Mouse (Mus musculus) limb, embryonic 10.5 days (tissue): ENCODE measurements around the gene Myrf. TPM values are rescaled to one million over a fixed set of nuclear protein-coding genes. Genes with fewer than 3 reads are reported as not detected.
A peak's percentile ranks its signal among the peaks of the same experiment; 100 is the strongest.

Experiments
- DNase-seq: peaks from one replicate; pipeline ENCODE4 v3.0.0-alpha.2; 2017; ENCODE audit warnings: low spot score
- H3K27ac ChIP-seq: fragments of 300-500 bp; sonication (generic); 2 replicates; pipeline ENCODE4 v1.5.1; 2016; ENCODE audit warnings: mild to moderate bottlenecking
- H3K27me3 ChIP-seq: fragments of 300-500 bp; sonication (generic); 2 replicates; pipeline ENCODE4 v1.6.1; 2016; ENCODE audit warnings: low read depth, mild to moderate bottlenecking; ENCODE audit not compliant: poor library complexity, severe bottlenecking
- H3K36me3 ChIP-seq: fragments of 300-500 bp; sonication (generic); 2 replicates; pipeline ENCODE4 v1.6.1; 2016; ENCODE audit warnings: mild to moderate bottlenecking, moderate library complexity
- H3K4me1 ChIP-seq: fragments of 300-500 bp; sonication (generic); 2 replicates; pipeline ENCODE4 v1.6.1; 2016
- H3K4me3 ChIP-seq: fragments of 300-500 bp; sonication (generic); 2 replicates; pipeline ENCODE4 v1.5.1; 2016; ENCODE audit warnings: mild to moderate bottlenecking, moderate library complexity
- H3K9me3 ChIP-seq: fragments of 300-500 bp; sonication (generic); replicated peaks from 2 replicates; pipeline ENCODE4 v1.6.1; 2016; ENCODE audit warnings: mild to moderate bottlenecking
- WGBS: fragments of 180-500 bp; shearing (Covaris S2); methylation state at CpG from one replicate; pipeline ENCODE4 v1.1.7; 2016; 5-methylcytosine and 5-hydroxymethylcytosine counted together
- polyA plus RNA-seq: library from polyadenylated mRNA; unstranded; fragments of >200 nt; fragmentation: Nextera tagmentation; extraction: Ambion mirVana; gene quantifications from 2 replicates; pipeline ENCODE4 v1.2.1, GENCODE M21; 2016

Gene Myrf
- 6.8 and 8.4 TPM in 2 replicates for polyA plus RNA-seq

DNA sequence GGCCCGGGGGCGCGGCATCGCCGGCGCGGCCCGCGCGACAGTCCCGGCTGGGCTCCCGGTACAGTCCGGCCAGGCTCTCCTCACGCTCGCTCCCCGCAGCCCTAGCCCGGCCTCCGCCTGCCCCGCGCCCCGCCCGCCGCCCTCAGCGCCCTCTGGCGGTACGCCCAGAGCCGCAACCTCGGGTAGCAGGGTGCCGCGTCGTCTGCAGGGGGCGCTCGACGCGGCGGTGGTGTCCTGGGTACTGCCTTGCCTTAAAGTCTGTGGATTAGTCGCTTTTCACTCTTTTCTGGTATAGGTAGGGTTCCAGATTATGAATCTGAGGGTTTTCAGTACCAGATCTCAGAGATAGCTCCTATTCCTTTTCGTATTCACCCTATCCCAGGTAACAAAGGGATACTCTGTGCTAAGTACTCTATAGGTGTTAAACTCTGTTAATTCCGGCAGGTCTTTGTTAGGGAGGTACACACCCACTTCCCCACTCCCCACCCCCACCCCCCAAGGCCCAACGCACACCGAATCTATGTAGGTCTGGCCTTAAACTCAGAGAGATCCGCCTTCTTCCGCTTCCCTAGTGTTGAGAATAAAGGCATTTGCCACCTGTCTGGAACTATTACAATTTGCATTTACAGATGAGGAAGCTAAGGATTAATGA, at the start of gene Myrf:
Gene Myrf, minus strand, starts transcription at position 95 of the 652 bp plus-strand sequence.
- peaks cover 10% of the 10 kb centered on the region; the same call in 1 of the 2 replicates for H3K27me3 ChIP-seq
- no peaks in the 10 kb centered on the region for H3K36me3 ChIP-seq
- H3K9me3 ChIP-seq: no peaks in the 10 kb centered on the region
- peaks cover 60% of the 10 kb centered on the region for H3K4me1 ChIP-seq
- peak within 1 kb of the TSS; percentile 89 for H3K27ac ChIP-seq
- DNase-seq: peak; percentile 92
- H3K4me3 ChIP-seq: peak within 1 kb of the TSS; percentile 68
- 7% methylated on average over 43 of the region's 43 CpGs for WGBS

DNA sequence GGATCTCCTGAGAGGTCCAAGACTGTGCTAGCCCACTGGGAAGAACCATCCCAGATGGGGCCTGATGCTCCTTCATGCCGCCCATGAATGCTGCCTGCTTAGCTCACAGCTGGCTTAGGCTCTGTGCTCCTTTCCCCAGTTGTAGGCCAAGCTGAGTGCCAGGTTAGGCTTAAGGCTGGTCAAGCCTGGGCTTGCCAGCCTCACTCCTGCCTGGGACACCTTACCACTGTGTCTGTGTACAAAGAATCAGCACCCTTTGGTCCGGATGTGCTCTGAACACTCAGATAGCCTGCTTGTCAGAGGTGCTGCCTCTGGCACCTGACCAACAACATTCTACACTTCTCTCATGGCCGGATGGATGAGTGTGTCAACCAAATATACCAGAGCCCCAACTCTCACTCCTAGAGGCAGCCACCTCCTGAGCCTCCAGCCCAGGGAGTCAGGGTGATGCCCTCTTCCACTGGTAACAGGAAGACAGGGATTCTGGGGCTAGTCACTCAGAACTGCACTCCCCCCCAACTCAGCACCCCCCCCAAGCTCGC, 49.1 kb upstream of the Myrf start:
- H3K36me3 ChIP-seq: no peaks in the 10 kb centered on the region
- no peak for DNase-seq
- H3K27ac ChIP-seq: peak overlapping the region; percentile 71
- no peaks in the 10 kb centered on the region for H3K9me3 ChIP-seq
- WGBS: 80% methylated on average over 4 of the region's 4 CpGs
- no peak overlapping the region for H3K4me3 ChIP-seq
- H3K27me3 ChIP-seq: no peaks in the 10 kb centered on the region
- peaks cover 57% of the 10 kb centered on the region for H3K4me1 ChIP-seq

DNA sequence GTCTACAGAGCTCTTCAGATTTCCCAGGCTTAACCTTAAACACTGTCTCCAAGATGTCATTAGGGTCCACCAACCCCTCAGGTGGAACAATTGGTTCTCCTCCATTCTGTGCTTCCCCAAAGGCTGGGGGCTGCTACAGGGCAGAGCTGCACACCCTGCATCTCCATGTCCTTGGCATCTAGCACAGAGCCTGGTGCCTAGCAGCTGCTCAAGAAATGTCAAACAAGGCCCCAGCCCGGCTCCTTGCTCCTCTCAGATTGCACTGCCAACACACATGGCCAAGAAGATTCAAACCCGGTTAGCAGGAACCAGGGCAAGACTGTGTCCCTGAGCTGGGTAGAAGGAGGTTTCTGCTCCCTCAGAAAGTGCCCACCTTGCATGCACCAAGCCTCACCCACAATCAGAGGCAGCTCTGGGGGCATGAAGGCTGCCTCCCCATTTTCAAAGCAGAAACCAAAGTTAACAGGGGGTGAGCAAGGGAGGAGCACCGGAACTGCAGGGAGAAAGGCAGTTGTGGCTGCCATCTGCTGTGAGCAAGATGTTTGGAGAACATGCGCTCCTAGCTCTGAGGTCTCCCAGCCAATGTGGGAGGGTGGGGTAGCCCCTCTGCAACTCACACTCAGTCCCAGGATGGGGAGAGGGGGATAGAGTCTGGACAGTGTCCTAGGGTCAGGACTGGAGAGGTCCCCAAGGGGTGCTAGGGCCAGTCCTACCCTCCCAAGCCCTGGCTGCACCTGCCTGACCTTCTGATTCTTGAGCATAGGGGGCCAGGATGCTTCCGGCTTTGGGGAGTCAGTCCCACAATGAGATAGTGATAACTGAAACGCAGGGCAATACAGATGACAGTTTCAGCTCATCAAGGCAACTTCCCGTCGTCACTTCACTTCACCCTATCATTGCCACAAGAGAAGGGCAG, 47.8 kb upstream of the Myrf start:
- WGBS: 83% methylated on average over 8 of the region's 8 CpGs
- H3K4me3 ChIP-seq: no peak overlapping the region
- H3K36me3 ChIP-seq: no peaks in the 10 kb centered on the region
- H3K27me3 ChIP-seq: 0 out of 2 replicates have a peak, but pooled peaks cover 7% of the 10 kb centered on the region
- H3K9me3 ChIP-seq: no peaks in the 10 kb centered on the region
- peaks cover 44% of the 10 kb centered on the region for H3K4me1 ChIP-seq
- no peak for DNase-seq
- H3K27ac ChIP-seq: no peak overlapping the region

DNA sequence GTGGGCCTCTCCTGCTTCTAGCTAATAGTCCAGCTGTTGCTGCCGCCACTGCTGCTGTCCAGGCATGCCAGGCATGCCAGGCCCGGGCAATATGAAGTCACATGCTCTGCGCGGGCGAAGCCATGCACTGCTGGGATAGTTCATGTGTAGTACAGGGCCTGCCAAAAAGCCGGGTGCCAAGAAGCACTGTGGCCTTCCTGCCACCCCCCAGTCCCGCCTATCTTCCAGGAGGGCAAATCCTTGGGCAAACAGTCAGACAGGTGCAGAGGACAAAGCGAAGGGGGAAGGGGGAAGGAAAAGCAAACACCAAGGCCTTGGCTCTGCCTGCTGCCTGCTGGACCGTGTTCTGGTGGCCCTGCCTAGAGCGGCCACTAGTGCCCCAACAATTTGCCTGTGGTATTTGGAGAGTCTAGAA, 45.9 kb upstream of the Myrf start:
- Histone ChIP-seq H3K27me3 (peaks cover 21% of the 10 kb centered on the region; the same call in 1 of the 2 replicates), H3K27ac (peak overlapping the region; percentile 47), H3K4me3 (no peak overlapping the region), H3K9me3 (no peaks in the 10 kb centered on the region), H3K4me1 (peaks cover 29% of the 10 kb centered on the region), H3K36me3 (no peaks in the 10 kb centered on the region)
- no peak for DNase-seq
- WGBS: 83% methylated on average over 10 of the region's 10 CpGs

DNA sequence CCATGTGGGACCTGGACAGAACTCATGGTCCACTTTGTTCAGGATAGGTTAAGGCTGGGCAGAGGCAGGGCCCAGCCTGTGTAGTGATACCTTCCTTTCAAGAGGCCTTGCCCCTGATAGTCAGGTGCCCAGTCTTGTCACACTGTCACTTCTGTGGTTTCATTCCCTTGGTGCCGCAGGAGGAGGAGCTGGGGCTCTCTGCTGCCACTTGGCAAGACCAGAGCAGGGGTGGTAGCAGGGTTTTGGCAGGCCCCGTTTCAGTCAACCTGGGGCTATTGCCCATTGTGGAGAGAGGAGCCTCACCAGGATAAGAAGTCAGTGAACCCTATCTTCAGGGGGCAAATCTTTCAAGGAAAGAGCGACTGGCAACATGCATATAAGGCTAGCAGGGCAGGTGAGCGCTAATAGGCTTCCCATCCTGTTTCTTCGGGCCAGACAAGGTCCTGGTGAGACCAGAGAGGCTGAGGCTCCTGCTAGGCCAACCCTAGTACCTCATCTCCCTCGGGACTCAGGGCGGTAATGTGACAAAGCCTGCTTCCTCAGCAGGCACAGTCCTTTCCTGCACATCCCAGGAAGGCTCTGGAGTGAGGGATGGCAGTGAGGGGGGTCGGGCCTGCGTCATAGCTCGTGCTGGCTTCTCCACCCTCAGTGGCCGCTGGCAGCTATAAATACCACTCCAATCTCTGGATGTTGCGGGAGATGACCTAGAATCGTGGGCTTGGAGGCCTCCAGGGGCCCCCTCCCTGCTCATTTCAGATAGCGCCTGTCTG, 40.4 kb upstream of the Myrf start:
- DNase-seq: no peak
- WGBS: 71% methylated on average over 14 of the region's 14 CpGs
- peaks cover 46% of the 10 kb centered on the region for H3K4me1 ChIP-seq
- no peaks in the 10 kb centered on the region for H3K9me3 ChIP-seq
- peak overlapping the region; percentile 48; the same call in 1 of the 2 replicates for H3K27ac ChIP-seq
- peaks cover 71% of the 10 kb centered on the region for H3K27me3 ChIP-seq
- H3K36me3 ChIP-seq: no peaks in the 10 kb centered on the region
- no peak overlapping the region for H3K4me3 ChIP-seq

DNA sequence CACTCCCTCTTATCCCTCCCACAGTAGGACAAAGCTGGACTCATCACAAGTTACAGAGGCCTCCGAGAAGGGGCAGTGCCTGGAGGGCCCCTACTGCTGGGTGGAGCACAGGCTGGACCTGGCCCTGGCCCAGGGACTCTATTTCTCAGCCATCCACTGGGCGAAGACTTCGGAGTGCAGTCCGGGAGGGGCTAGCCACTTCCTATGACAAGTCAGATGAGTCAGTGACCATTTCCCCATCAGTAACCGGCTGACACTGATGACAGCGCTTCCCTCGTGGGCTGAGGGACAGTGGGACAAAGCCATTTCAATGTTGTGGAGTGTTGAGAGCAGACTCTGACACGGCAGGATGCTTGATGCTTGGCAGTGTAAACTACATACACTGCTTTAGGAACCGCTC, 39.1 kb upstream of the Myrf start:
- no peaks in the 10 kb centered on the region for H3K9me3 ChIP-seq
- H3K27ac ChIP-seq: no peak overlapping the region
- H3K27me3 ChIP-seq: peaks cover 81% of the 10 kb centered on the region
- no peaks in the 10 kb centered on the region for H3K36me3 ChIP-seq
- no peak overlapping the region for H3K4me3 ChIP-seq
- H3K4me1 ChIP-seq: peaks cover 52% of the 10 kb centered on the region
- WGBS: 88% methylated on average over 9 of the region's 9 CpGs
- no peak for DNase-seq

DNA sequence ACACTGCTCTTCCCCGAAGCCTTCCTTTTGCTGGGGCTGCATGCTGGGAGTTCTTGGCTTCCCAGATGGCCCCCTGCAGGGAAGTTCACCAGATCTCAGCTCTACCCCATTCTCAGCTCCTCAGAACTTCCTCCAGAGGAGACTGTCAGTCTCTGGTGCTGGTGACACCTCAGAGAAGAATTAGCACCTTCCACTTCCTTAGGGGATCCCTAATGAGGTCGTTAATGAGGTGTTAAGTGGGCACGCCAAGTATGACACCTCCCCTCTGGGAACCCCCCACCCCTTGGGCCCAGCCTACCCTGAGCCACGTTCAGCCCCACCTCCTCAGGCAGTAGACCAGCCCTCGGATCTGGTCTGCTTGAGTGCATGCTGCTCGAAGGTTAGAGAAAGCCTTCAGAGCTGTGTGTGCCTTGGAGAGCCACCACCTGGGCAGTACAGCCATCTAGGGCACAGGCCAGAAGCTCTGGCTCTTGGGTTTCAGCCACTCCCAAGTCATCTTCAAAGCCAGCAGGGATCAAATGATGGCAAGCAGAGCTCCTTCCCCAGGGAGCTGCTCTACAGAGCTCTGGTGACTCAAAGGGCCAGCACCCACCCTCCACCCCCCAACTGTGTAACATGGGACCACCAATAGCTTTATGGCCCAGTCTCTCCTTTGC, 38.2 kb upstream of the Myrf start:
- no peak for DNase-seq
- Histone ChIP-seq H3K4me3 (peak overlapping the region; percentile 4; the same call in 1 of the 2 replicates), H3K27me3 (peaks cover 79% of the 10 kb centered on the region), H3K27ac (no peak overlapping the region), H3K9me3 (no peaks in the 10 kb centered on the region), H3K36me3 (no peaks in the 10 kb centered on the region), H3K4me1 (peaks cover 60% of the 10 kb centered on the region)
- WGBS: 6% methylated on average over 6 of the region's 6 CpGs

DNA sequence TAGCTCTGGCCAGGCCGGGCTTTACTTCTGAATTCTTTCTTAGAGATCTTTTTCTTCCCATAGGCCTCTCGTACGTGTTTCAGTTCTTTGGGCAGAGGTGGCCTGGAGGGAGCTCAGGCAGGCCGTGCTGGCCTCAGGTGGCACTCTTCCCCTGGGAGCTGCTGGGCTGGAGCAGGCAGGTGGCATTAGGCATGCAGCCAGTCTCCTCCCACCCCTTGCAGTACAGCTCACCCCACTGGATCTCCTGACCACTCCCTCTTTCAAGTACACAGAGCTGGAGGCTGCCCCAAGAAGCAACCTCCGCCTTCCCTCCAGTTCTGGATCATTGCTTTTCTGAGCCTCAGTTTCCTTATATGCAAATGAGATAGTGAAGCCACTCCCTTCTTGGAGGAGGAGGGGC, 37.2 kb upstream of the Myrf start:
- peak overlapping the region; percentile 66 for H3K27ac ChIP-seq
- H3K4me1 ChIP-seq: peaks cover 71% of the 10 kb centered on the region

DNA sequence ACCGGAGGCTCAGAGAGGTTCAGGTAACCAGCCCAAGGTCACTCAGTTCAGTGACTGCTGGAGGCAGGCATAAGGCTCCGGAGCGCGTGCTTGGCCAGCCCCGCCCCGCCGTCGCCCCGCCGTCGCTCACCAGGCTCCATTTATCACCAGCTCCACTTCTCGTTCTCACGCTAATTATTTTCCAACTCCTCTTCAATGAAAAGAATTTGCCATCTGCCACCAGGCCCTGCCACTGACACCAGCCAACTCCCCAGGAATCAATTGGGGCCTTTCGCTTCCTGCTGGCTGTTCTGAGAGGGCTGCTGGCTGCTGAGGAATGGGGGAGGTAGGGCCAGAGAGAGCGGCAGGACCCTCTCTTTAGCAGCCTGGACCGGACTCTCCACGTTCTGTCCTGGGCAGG, 36.8 kb upstream of the Myrf start:
- peak; percentile 55 for DNase-seq
- peak overlapping the region; percentile 66 for H3K27ac ChIP-seq
- H3K4me3 ChIP-seq: peak overlapping the region; percentile 31

More for the DNA sequence above, 37.2 kb upstream of the Myrf start:
- no peaks in the 10 kb centered on the region for H3K9me3 ChIP-seq
- H3K27me3 ChIP-seq: peaks cover 73% of the 10 kb centered on the region
- 9% methylated on average over 5 of the region's 5 CpGs for WGBS
- H3K36me3 ChIP-seq: no peaks in the 10 kb centered on the region
- peak overlapping the region; percentile 31 for H3K4me3 ChIP-seq
- DNase-seq: no peak

DNA sequence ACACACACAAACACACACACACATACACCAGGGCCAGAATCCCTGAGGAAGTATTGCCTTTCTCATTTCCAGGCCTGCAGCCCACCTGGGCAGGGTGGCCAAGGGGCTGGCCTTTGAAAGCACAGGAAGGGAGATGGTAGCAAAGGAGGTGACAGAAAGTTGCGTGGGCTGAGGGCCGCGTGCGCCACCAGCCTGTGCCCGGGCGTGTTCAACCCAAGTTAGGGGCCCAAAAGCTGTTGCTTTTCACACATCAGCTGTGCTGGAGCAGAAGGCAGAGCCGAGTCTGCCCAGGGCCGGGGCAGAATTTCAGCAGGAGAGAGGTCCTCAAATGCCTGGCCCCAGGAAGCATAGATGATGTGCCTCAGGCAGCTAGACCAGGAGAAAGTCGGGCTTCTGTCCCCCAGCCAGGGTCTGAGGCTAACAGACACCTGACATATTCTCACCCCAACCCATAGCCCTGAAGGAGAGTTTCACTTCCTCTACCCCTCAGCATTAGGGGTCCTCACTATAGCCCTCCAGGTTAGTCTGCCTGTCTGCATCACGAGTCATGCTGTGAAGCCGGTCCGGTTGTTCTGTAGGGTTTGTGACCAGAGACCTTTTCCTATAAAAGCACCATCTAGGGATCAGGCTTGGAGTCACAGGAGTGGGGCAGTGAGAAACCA, 36.1 kb upstream of the Myrf start:
- DNase-seq: no peak
- Histone ChIP-seq H3K27ac (0 out of 2 replicates have a peak overlapping the region, but pooled peaks have one; percentile 11), H3K4me3 (no peak overlapping the region), H3K36me3 (no peaks in the 10 kb centered on the region), H3K4me1 (peaks cover 77% of the 10 kb centered on the region), H3K9me3 (no peaks in the 10 kb centered on the region), H3K27me3 (peaks cover 68% of the 10 kb centered on the region)
- WGBS: 46% methylated on average over 12 of the region's 12 CpGs

More for the DNA sequence above, 36.8 kb upstream of the Myrf start:
- no peaks in the 10 kb centered on the region for H3K36me3 ChIP-seq
- peaks cover 75% of the 10 kb centered on the region for H3K4me1 ChIP-seq
- WGBS: 3% methylated on average over 17 of the region's 17 CpGs
- no peaks in the 10 kb centered on the region for H3K9me3 ChIP-seq
- H3K27me3 ChIP-seq: peaks cover 74% of the 10 kb centered on the region

DNA sequence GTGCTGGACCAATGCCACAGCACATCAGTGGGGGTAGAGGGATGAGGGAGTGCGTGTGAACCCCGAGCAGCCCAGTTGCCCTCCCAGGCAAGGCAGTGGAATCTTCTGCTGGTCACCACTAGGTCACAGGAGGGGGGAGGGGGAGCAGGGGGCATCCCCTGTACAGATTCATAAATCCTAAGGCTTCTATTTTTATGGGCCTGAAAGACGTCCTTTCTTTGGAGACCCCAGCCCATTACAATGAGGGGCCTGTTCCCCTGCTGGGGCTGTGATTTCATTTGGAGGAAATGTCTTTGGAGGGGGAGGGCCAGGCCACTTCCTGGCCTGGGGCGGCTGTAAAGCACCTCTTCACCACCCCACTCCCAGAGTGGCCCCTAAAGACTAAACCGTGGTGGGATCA, 33.5 kb upstream of the Myrf start:
- Histone ChIP-seq H3K4me1 (peaks cover 71% of the 10 kb centered on the region), H3K4me3 (no peak overlapping the region), H3K36me3 (no peaks in the 10 kb centered on the region), H3K27me3 (peaks cover 54% of the 10 kb centered on the region), H3K9me3 (no peaks in the 10 kb centered on the region), H3K27ac (peak overlapping the region; percentile 77)
- 24% methylated on average over 5 of the region's 5 CpGs for WGBS
- no peak for DNase-seq
